In the genomic region with DNA sequence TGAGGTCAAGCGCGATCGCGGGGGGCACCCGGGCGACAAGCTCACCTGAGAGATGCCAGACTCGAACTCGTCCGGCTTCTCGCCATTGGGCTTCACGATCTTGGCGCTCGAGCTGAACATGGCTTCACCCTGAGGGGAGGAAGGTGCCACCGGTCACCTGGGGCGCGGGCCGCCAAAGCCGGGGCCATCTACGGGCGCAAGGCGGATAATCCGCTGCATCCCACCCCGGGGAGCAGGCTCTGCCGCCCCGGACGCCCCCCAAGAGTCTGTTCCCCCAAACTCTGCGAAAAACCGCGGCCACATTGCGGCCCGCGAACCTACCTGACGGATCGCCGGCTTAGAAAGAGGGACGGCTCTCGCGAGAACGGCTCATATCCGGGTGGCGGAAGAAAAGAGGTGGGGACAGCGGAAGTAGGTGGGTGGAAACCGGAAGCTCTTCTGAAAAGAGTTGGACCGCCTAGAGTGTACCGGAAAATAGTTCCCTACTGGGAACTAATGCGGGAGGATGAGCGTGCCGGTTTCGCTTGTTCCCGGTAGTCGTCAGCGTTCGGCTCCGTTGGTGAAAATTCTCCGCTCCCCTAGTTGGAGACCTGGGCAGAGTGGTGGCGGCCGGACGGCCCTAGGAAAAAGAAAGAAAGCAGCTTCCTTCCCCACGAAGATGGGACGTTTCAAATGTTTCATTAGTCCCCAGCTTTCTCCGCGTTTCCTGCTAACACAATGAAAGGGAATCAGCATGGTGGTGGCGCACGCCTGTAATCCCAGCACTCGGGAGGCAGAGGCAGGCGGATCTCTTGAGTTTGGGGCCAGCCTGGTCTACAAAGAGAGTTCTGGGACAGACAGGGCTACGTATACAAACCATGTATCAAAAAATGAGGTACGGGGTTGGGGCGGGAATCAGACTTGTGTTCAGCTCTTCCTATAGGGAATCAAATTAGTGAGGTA, we compare ENCODE assay signal across 8 mouse cellular contexts. TPM values are rescaled to one million over a fixed set of nuclear protein-coding genes. Genes with fewer than 3 reads are reported as not detected.
DNase-seq lines count a peak whose midpoint lies in the region; ATAC-seq lines count a peak whose summit lies in the region.

A gene (minus strand): TSS at position 419 of the 942 bp plus-strand sequence.

- no peaks in the 10 kb centered on the region for H3K27me3 ChIP-seq in heart, embryonic 14.5 days (ENCODE audit: control insufficient read depth, insufficient read depth, low read length)
- no peaks in the 10 kb centered on the region for H3K27me3 ChIP-seq in liver, embryonic 13.5 days
- no peaks in the 10 kb centered on the region for H3K27me3 ChIP-seq in stomach, embryonic 16.5 days (ENCODE audit: control insufficient read depth, insufficient read depth, low read length)

- peak; percentile 92 for DNase-seq in c-Kit-negative CD71-positive TER-119-positive erythroid progenitor cells, embryonic 14.5 days (ENCODE audit: low read depth, low spot score)
- peak; percentile 82 for DNase-seq in fibroblast of lung, adult 2 months (ENCODE audit: low read depth)
- DNase-seq in kidney, postnatal 14 days = peak; percentile 95
- DNase-seq in liver, embryonic 13.5 days = peak; percentile 85
- peak; percentile 93 for DNase-seq in neural tube, embryonic 10.5 days (ENCODE audit: extremely low spot score, low spot score)

- 3% methylated on average over 69 of the region's 69 CpGs for WGBS in heart, embryonic 14.5 days
- 2% methylated on average over 69 of the region's 69 CpGs for WGBS in liver, embryonic 13.5 days (ENCODE audit: insufficient replicate concordance)
- 5% methylated on average over 69 of the region's 69 CpGs for WGBS in stomach, embryonic 16.5 days

- H3K27ac ChIP-seq in heart, embryonic 14.5 days (replicated peaks in 1 of 2; ENCODE audit: control insufficient read depth in 1 of 2, insufficient read depth in 1 of 2, low read depth in 2 of 2, low read length in 2 of 2) = peak within 1 kb of the TSS; percentile 81 to 87
- peak within 1 kb of the TSS; percentile 81 for H3K27ac ChIP-seq in liver, embryonic 13.5 days
- H3K27ac ChIP-seq in stomach, embryonic 16.5 days (ENCODE audit: low read length) = peak within 1 kb of the TSS; percentile 81

- peak within 1 kb of the TSS; percentile 99 for H3K9ac ChIP-seq in heart, embryonic 14.5 days (ENCODE audit: low read length)
- H3K9ac ChIP-seq in liver, embryonic 13.5 days = peak within 1 kb of the TSS; percentile 98
- H3K9ac ChIP-seq in stomach, embryonic 16.5 days (ENCODE audit: low read length) = peak within 1 kb of the TSS; percentile 99

- peaks cover 4 to 14% of the 10 kb centered on the region in 2 experiments for H3K4me1 ChIP-seq in heart, embryonic 14.5 days (ENCODE audit: control insufficient read depth in 2 of 2, insufficient read depth in 2 of 2, low read length in 2 of 2)
- H3K4me1 ChIP-seq in liver, embryonic 13.5 days (replicated peaks) = peaks cover 48% of the 10 kb centered on the region
- H3K4me1 ChIP-seq in stomach, embryonic 16.5 days (ENCODE audit: control insufficient read depth, insufficient read depth, low read length) = peaks cover 18% of the 10 kb centered on the region

- H3K9me3 ChIP-seq in heart, embryonic 14.5 days (ENCODE audit: control insufficient read depth, low read length) = no peaks in the 10 kb centered on the region
- H3K9me3 ChIP-seq in liver, embryonic 13.5 days (replicated peaks) = no peaks in the 10 kb centered on the region
- no peaks in the 10 kb centered on the region for H3K9me3 ChIP-seq in stomach, embryonic 16.5 days (replicated peaks; ENCODE audit: control insufficient read depth, low read length)

- peaks cover 38% of the 10 kb centered on the region for H3K36me3 ChIP-seq in heart, embryonic 14.5 days (ENCODE audit: control insufficient read depth, insufficient read depth, low read length)
- peaks cover 41% of the 10 kb centered on the region for H3K36me3 ChIP-seq in liver, embryonic 13.5 days
- peaks cover 28% of the 10 kb centered on the region for H3K36me3 ChIP-seq in stomach, embryonic 16.5 days (ENCODE audit: control insufficient read depth, insufficient read depth, low read length)

- peak within 1 kb of the TSS; percentile 90 for H3K4me2 ChIP-seq in heart, embryonic 14.5 days (ENCODE audit: low read length)
- H3K4me2 ChIP-seq in liver, embryonic 13.5 days = peak within 1 kb of the TSS; percentile 76
- peak within 1 kb of the TSS; percentile 93 for H3K4me2 ChIP-seq in stomach, embryonic 16.5 days (ENCODE audit: low read depth, low read length)

- ATAC-seq in CD4-positive, CD25-positive, alpha-beta regulatory T cell, adult 4 months = peak; percentile 96
- ATAC-seq in heart, embryonic 14.5 days (ENCODE audit: insufficient number of reproducible peaks, insufficient read depth, low FRiP score, low read depth) = peak; percentile 93
- ATAC-seq in liver, embryonic 13.5 days (ENCODE audit: low read depth) = peak; percentile 94
- ATAC-seq in stomach, embryonic 16.5 days (ENCODE audit: insufficient read depth, low FRiP score) = peak; percentile 98

- H3K4me3 ChIP-seq in heart, embryonic 14.5 days (ENCODE audit: control insufficient read depth in 1 of 2, insufficient read depth in 1 of 2, low read depth in 1 of 2, low read length in 2 of 2) = peak within 1 kb of the TSS; percentile 91 to 98
- peak within 1 kb of the TSS; percentile 91 for H3K4me3 ChIP-seq in liver, embryonic 13.5 days (replicated peaks)
- H3K4me3 ChIP-seq in stomach, embryonic 16.5 days (replicated peaks; ENCODE audit: low read length) = peak within 1 kb of the TSS; percentile 91

RNA-seq across cellular contexts. Expression of the gene that starts here (rescaled TPM):
- 1,000 to 10,000 TPM; 2,235 to 2,763 TPM for polyA plus RNA-seq in CD4-positive, CD25-positive, alpha-beta regulatory T cell, adult 4 months (2017; shearing (Covaris generic))
- polyA plus RNA-seq in heart, embryonic 14.5 days (2014; fragmentation: Nextera tagmentation; extraction: Ambion mirVana) = 553 and 621 TPM in 2 replicates
- polyA plus RNA-seq in liver, embryonic 13.5 days (2015; fragmentation: Nextera tagmentation; extraction: Ambion mirVana) = 588 and 611 TPM in 2 replicates
- polyA plus RNA-seq in stomach, embryonic 16.5 days (2015; fragmentation: Nextera tagmentation; extraction: Ambion mirVana) = 463 and 682 TPM in 2 replicates

Comparison
In these comparisons a context has a peak if more than half of its experiments do, and no peak if none do; other contexts are left out.
1. Peak in every context shown above with its lines: DNase-seq, ATAC-seq, H3K4me3 ChIP-seq and H3K27ac ChIP-seq.